Mouse (Mus musculus) kidney, adult 2 months (tissue): ENCODE measurements around the gene Itga3.
"Not testable (repeated sequence)": the region's sequence is repeated elsewhere in the genome, so short reads cannot be mapped to it uniquely, and the experiment has no call there.

ENCODE experiments used
- CTCF ChIP-seq: fragments of 200-500 bp; conservative IDR thresholded peaks from 2 replicates; pipeline ENCODE4 v1.5.1; 2011; ENCODE audit warnings: low read depth, mild to moderate bottlenecking, control low read depth, low read length, moderate library complexity, mixed read lengths; ENCODE audit not compliant: insufficient read depth, insufficient read length
- POLR2A ChIP-seq: fragments of 200-500 bp; IDR thresholded peaks from one replicate; pipeline ENCODE4 v1.6.1; 2011; ENCODE audit warnings: low read depth, low read length, control low read depth

DNA sequence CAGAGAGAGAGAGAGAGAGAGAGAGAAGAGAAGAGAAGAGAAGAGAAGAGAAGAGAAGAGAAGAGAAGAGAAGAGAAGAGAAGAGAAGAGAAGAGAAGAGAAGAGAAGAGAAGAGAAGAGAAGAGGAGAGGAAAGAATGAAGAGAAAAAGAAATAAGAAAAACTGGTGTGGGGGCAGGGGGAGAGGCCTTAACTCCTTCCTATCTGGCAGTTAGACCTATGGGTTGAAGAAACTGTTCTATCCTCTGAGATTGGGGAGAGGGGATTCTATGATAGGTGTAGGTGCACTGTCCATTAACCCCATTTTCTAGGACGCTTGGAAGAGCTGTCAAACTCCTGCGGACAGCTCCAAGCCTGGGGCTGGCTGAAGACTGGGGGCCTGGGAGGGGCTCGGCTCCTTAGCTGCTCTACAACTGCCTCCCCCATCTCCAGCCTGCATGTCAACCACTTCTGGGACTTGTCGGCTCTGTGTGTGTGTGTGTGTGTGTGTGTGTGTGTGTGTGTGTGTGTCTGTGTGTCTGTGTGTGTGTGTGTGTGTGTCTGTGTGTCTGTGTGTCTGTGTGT lies 65.7 kb downstream of the Itga3 start:
- TF ChIP-seq CTCF, POLR2A: not testable (repeated sequence)
